Mouse (Mus musculus): ENCODE results near the gene Galr3. TPM values are rescaled to one million over a fixed set of nuclear protein-coding genes. Genes with fewer than 3 reads are reported as not detected.
"Not testable (repeated sequence)": the region's sequence is repeated elsewhere in the genome, so short reads cannot be mapped to it uniquely, and the experiment has no call there.

Galr3 gene
- total RNA-seq, 2 experiments from 2014 or later = not detected

DNA sequence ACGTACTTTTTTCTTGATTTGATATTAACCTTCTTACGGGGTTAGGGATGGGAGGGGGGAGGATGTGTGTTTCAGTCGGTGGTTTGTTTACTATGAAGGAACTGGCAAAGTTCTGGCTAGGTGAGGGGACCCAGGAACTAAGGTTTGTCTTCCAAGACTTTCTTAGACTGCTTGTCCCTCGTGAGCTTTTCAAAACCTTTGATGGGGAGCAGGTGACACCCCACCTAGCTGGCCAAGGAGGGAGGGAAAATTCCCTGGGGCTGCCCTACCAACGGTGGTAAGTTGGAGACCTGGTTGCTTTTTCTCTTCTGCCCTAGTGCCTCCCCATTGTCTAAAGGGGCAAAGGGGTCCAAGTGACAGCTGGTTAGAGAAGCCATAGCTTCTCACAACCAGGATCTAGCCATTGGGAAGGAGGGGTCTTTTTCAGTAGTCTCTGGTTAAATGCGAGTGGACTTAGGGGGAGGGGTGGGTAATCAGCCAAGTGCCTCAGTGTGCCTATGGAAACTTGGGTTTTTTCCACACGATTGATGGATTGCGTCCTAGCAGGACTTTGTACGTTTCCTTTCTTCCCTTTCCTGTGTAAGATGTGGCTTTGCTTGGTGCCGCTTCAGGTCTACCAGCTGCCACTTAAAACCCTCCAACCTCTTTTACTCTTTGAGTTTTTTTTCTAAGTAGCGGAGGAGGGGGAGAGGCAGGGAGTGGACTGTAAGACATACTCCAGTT, 12.0 kb upstream of the Galr3 start:
- no peak for TF ChIP-seq CTCF (IDR thresholded peaks at IDR 0.05)
- DNase-seq = no peak
- Histone ChIP-seq H3K27ac (peak overlapping the region; percentile 99), H3K4me3 (peak overlapping the region; percentile 94)
- intact Hi-C loops (cut with DNase I) = no loop called here

DNA sequence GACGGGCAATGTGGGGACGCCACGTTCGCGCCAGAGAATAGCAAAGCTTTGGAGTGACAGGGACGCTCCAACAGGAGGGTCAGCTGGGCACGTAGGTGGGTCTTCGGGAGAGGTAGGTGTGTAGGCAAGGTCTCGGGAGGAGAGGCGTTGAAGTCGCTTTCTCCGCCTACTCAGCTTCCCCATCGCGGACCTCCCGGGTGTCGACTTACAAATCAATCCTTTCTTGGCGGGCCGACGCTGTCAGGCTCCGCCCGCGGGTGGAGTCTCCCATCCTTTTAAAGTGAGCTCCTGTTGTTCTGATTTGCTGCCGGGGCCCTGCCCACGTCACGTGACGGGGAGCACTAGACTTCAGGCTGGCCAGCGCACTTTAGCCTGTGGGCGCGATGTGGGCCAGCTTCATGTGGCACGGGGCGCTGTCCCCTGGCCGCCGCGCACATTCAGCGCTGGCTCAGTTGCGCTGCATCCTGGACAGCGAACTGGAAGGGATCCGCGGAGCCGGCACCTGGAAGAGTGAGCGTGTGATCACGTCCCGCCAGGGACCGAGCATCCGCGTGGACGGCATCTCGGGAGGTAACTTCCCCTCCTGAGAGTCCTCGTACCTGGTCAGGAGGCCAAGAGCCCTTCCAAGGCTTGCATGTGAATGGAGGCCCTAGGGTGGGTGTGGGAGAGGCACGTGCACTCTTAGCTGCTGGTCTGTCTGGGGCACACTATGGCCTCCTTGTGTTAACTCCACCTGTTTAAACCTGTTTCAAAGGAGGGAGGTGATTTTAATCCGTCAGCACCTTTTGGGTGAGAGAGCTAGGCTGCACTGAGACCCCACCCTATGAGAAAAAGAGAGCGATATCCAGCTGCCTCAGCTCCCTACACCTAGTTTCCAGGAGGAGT, 10.9 kb upstream of the Galr3 start:
- TF ChIP-seq CTCF (IDR thresholded peaks at IDR 0.05) = no peak
- intact Hi-C loops (cut with DNase I) = no loop called here
- peak overlapping the region; percentile 94 for H3K4me3 ChIP-seq
- H3K27ac ChIP-seq = peak overlapping the region; percentile 99
- peak; percentile 96 for DNase-seq

DNA sequence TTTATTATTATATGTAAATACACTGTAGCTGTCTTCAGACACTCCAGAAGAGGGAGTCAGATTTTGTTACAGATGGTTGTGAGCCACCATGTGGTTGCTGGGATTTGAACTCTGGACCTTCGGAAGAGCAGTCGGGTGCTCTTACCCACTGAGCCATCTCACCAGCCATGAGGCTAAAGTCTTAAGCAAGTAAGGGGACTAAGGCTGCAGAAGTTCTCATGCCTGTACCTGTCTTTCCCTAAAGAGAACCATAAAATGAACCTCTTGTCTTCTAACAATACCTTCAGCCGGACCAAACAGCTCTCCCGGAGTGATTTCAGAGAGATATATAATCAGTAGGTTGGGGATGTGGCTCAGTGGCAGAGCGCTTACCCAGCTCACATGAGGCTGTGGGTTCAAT, 9.8 kb upstream of the Galr3 start:
- H3K27ac ChIP-seq; intact Hi-C loops (cut with DNase I); DNase-seq; H3K4me3 ChIP-seq: not testable (repeated sequence)

DNA sequence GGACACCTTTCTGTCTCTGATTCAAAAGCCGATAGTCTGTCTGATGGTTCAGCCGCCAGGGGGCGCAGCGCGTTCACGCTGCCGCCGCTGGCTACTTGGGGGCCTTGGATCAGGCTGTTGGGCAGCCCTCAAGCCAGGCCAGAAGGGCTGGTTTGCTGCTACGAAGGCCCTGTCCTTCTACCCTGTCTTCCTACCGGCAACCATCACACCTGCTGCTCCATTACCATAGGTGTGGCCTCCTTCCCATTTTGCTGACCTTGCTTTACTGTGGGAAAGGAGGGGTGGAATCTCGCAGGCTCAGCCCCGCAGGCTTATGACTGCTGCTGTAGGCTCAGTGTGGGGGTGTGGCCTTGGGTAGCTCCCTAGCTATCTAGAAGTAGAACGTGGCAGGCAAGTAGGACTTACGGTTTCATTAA, 3.8 kb upstream of the Galr3 start:
- peak overlapping the region; percentile 37; the same call in 1 of the 2 replicates for H3K4me3 ChIP-seq
- peak; percentile 95 for TF ChIP-seq CTCF (IDR thresholded peaks at IDR 0.05)
- peak overlapping the region; percentile 12; the same call in 1 of the 2 replicates for H3K27ac ChIP-seq
- peak; percentile 84 for DNase-seq
- intact Hi-C loops (cut with DNase I) = loop anchor here (2.0 to 5.0 kb wide), 3 partner anchors 33 to 111 kb away; no protein-coding TSS in a partner anchor

DNA sequence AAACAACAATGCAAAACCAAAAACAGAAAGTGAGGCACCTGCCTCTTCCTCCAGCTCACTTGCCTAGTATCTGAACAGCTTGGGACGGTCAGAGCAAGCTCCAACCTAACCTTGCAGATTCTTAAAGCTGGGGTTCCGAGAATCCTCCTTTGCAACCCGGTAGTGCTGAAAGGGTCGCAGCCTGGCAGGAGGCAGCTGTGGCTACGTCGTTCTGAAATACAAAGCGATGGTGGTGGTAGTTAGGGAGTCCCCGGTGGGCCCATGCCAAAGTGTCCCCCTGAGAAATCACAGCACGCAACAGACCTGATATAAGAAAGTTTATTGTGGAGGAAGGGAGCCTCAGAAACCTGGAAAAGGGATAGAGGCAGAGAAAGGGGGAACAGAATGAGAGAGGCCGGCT, 3.4 kb upstream of the Galr3 start:
- no peak for TF ChIP-seq CTCF (IDR thresholded peaks at IDR 0.05)
- intact Hi-C loops (cut with DNase I) = loop anchor here (2.0 to 5.0 kb wide), 3 partner anchors 32 to 110 kb away; no protein-coding TSS in a partner anchor
- DNase-seq = no peak
- peak overlapping the region; percentile 12; the same call in 1 of the 2 replicates for H3K27ac ChIP-seq
- no peak overlapping the region for H3K4me3 ChIP-seq

DNA sequence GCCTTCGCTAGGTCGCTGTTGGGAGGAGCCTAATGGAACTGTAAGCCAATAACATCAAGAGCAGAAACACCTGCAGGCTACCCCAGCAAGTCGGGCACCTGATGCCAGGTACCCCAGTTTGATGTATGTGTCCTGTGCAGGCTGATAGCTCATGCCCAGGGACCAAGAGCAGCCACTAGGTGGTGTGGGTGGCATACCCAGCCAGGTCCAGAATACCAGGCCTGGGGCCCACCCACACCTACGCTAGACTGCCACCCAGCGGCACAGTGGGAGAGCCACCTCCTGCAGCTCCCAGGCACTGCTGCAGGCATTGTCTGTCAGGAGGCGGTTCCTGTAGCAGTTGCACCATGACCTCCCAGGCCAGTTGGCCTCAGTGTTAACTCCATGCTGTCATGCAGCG, 2.8 kb upstream of the Galr3 start:
- intact Hi-C loops (cut with DNase I) = loop anchor here (2.0 to 5.0 kb wide), 3 partner anchors 32 to 110 kb away; no protein-coding TSS in a partner anchor
- DNase-seq = peak; percentile 87
- TF ChIP-seq CTCF (IDR thresholded peaks at IDR 0.05) = peak; percentile 92
- H3K27ac ChIP-seq = no peak overlapping the region
- H3K4me3 ChIP-seq = no peak overlapping the region

DNA sequence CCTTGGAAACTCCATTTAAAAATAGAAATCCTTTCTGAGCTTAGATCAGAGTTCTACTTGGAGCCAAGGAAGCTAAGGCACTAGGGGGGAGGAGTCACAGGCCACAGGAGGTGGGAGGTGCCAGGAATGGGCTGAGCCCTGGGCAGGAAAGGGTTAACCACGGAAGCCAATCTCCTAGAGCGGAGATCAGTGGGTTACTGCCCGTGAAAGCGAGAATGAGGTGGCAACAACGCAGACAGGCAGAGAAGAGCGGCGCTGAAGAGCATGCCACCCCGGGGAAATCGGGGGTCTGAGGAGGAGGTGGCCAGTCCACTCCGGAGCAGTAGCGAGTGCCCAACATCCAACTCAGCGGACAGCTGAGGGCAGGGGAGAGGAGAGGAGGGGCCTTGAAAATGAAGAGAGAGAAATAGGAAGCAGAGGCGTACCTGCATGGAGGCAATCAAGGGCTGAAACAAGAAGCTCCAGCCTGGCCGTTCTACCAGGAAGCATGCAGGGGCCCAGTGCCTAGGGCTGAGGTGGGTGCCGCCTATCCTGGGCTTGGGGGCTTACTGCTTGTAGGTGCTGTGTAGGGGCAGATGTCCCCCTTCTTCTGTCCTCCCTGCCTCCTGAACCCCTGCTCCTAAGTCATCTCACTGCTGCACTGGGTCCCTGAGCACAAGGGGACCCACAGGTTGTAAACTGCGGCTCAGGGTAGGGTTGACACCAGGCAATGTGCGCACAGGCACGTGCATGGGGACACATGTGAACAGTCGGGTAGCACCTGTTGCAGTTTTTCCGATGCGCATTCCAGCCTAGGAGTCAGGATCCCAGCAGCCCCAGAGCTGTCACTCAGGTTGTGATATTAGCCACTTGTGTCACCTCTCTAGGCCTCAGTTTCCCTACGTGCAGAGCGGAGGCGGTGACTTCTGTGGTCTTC, 926 bp upstream of the Galr3 start:
- intact Hi-C loops (cut with DNase I) = no loop called here
- no peak overlapping the region for H3K27ac ChIP-seq
- H3K4me3 ChIP-seq = no peak overlapping the region; the same call in 1 of the 2 replicates
- TF ChIP-seq CTCF (IDR thresholded peaks at IDR 0.05) = no peak
- DNase-seq = no peak

DNA sequence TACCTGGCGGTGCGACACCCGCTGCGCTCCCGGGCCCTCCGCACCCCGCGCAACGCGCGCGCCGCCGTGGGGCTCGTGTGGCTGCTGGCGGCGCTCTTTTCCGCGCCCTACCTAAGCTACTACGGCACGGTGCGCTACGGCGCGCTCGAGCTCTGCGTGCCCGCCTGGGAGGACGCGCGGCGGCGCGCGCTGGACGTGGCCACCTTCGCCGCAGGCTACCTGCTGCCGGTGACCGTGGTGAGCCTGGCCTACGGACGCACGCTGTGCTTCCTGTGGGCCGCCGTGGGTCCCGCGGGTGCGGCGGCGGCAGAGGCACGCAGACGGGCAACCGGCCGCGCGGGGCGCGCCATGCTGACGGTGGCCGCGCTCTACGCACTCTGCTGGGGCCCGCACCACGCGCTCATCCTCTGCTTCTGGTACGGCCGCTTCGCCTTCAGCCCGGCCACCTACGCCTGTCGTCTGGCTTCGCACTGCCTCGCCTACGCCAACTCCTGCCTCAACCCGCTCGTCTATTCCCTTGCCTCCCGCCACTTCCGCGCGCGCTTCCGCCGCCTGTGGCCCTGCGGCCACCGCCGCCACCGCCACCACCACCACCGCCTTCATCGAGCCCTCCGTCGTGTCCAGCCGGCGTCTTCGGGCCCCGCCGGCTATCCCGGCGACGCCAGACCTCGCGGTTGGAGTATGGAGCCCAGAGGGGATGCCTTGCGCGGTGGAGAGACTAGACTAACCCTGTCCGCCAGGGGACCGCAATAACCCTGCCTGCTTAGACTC, 1.2 kb downstream of the Galr3 start:
- no peak for TF ChIP-seq CTCF (IDR thresholded peaks at IDR 0.05)
- Histone ChIP-seq H3K4me3 (peak overlapping the region; percentile 77), H3K27ac (peak overlapping the region; percentile 35)
- intact Hi-C loops (cut with DNase I) = no loop called here
- DNase-seq = peak; percentile 39

DNA sequence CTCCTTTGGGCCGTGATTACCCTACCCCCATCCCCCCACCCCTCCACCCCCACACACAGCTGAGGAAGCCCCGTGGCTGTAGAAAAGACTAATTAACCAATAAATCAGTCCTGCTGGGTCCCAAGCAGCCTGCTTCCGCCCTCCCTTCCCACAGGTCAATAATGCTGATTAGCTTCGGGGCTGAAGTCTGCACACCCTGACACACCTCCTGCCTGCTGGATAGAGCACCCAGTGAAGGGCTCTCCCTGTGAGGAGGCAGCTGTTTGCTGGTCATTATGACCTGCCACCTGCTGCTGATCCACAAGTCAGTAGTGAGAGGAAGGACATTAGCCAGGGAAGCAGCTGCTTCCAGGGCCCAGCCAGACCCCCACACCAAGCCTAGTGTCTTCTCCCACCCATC, 3.2 kb downstream of the Galr3 start:
- no peak overlapping the region for H3K27ac ChIP-seq
- H3K4me3 ChIP-seq = no peak overlapping the region
- TF ChIP-seq CTCF (IDR thresholded peaks at IDR 0.05) = no peak
- intact Hi-C loops (cut with DNase I) = no loop called here
- DNase-seq = no peak

DNA sequence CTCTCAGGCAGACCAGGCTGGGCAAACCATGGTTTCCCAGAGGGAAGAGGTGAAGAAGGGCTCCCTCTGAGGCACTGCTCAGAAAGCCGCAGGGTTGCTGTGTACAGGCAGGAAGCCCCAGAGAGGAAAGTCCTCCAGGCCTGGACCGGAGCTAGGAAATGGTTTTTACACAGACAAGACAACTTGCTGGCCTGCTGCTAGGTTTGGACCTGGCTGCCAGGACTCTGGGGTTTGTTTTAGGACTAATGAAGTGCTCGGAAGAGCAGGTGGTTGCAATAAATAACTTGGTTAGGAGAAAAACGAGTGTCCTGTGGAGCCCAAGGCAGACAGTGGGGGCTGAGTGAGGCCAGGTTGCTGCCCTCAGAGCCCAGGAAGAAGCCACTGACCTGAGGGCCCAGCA, 6.5 kb downstream of the Galr3 start:
- no peak for DNase-seq
- peak overlapping the region; percentile 46; the same call in 1 of the 2 replicates for H3K27ac ChIP-seq

DNA sequence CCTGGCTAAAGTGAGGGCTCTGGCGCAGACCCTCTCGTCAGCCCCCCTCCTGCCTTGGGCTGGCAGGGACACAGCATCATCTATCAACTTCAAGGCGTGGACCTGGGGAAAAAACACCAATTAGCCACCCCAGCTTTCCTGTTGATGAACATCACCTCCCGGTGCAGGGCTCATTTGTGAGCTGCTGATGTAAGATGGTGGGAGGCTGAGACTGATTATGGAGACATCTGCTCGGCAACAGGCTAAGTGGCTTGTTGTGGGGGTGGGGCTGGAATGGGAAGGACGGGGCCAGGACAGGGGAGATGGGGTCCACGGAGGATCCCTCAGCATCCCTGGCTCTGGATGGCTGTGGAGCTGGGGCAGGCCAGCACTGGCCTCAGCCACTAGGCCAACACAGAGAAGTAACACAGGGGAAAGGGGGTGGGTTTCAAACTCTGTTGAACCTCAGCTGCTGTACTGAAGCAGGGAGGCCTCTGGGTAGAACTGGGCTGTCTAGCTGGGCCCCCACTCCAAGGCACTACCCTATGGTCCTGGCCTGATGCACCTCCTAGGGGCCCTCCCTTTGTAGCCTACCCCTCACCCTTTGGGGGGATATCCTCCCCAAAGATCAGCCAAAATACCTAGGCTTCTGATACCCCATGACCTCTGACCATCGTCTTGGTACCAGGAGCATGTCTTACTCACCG, 8.6 kb downstream of the Galr3 start:
- no peak for DNase-seq
- no peak overlapping the region for H3K4me3 ChIP-seq
- no peak for TF ChIP-seq CTCF (IDR thresholded peaks at IDR 0.05)
- intact Hi-C loops (cut with DNase I) = no loop called here
- no peak overlapping the region for H3K27ac ChIP-seq

More for the DNA sequence above, 6.5 kb downstream of the Galr3 start:
- intact Hi-C loops (cut with DNase I) = no loop called here
- TF ChIP-seq CTCF (IDR thresholded peaks at IDR 0.05) = no peak
- no peak overlapping the region for H3K4me3 ChIP-seq
